Mouse (Mus musculus) adrenal gland, adult 8-10 months (tissue): Measurements from ENCODE around the gene Gjc3. TPM values are rescaled to one million over a fixed set of nuclear protein-coding genes. Genes with fewer than 3 reads are reported as not detected.

Source experiments
- DNase-seq: peaks from one replicate; pipeline ENCODE4 v3.0.0; 2022
- total RNA-seq, 4 experiments: library from RNA; stranded (reverse); gene quantifications; 2 replicates each; pipeline ENCODE4 v1.2.4; 2022

Gene Gjc3
- total RNA-seq, 4 experiments from 2014 or later, result 0.14 to 0.71 (median 0.40) TPM

- DNase-seq, result no peak
Measured at GRCm38 (mm10) chr5:137909564-137910262, 53.2 kb downstream of the Gjc3 start.

Other genes starting within 250 kb of the Gjc3 start
- gene Nyap1, start 221.5 kb downstream of the Gjc3 start, total RNA-seq, result 10 to 100 TPM in 1 of 4 experiments, 1 to 10 TPM in 3; 4.4 to 10.2 (median 7.1) TPM
- gene Tsc22d4, start 217.4 kb downstream of the Gjc3 start, total RNA-seq, result 100 to 1,000 TPM in 2 of 4 experiments, 10 to 100 TPM in 2; 73.9 to 110 (median 94.0) TPM
- 10 to 100 TPM; 21.2 to 35.5 (median 27.0) TPM for gene Ppp1r35, start 184.2 kb downstream of the Gjc3 start, total RNA-seq
- 10 to 100 TPM; 53.8 to 66.8 (median 56.1) TPM for gene Mepce, start 175.4 kb downstream of the Gjc3 start, total RNA-seq
- gene Zcwpw1, start 175.3 kb downstream of the Gjc3 start, total RNA-seq, result 1 to 10 TPM; 1.4 to 4.4 (median 2.8) TPM
- 1 to 10 TPM; 1.8 to 5.8 (median 4.1) TPM for gene Pilra, start 126.8 kb downstream of the Gjc3 start, total RNA-seq
- gene Pilrb1, start 105.0 kb downstream of the Gjc3 start, total RNA-seq, result 1 to 10 TPM; 1.2 to 3.7 (median 1.9) TPM
- gene Pilrb2, start 91.3 kb downstream of the Gjc3 start, total RNA-seq, result 1 to 10 TPM in 2 of 4 experiments, under 1 TPM in 1, not detected in 1; 0.93 to 3.2 (median 2.2) TPM
- under 1 TPM in 3 of 4 experiments, not detected in 1; 0.17 to 0.26 (median 0.22) TPM for gene Cyp3a13, start 41.5 kb downstream of the Gjc3 start, total RNA-seq
- gene Azgp1, start 18.4 kb upstream of the Gjc3 start, total RNA-seq, result 1 to 10 TPM in 1 of 4 experiments, under 1 TPM in 2, not detected in 1; 0.73 to 1.0 (median 0.78) TPM
- not detected for gene Smok3a, start 58.2 kb upstream of the Gjc3 start, total RNA-seq
- gene Smok3b, start 58.3 kb upstream of the Gjc3 start, total RNA-seq, result not detected
- not detected for gene Smok3c, start 90.1 kb upstream of the Gjc3 start, total RNA-seq
- gene Zkscan1, start 122.0 kb upstream of the Gjc3 start, total RNA-seq, result 10 to 100 TPM; 39.6 to 51.4 (median 47.6) TPM
- gene Zscan21, start 153.8 kb upstream of the Gjc3 start, total RNA-seq, result 10 to 100 TPM; 16.7 to 18.8 (median 17.1) TPM
- gene Zfp113, start 192.6 kb upstream of the Gjc3 start, total RNA-seq, result 10 to 100 TPM; 12.9 to 18.5 (median 16.1) TPM
- 100 to 1,000 TPM; 123 to 142 (median 139) TPM for gene Cops6, start 198.0 kb upstream of the Gjc3 start, total RNA-seq
- 10 to 100 TPM; 19.5 to 34.6 (median 27.6) TPM for gene Ap4m1, start 208.9 kb upstream of the Gjc3 start, total RNA-seq
- 10 to 100 TPM; 26.2 to 40.7 (median 32.4) TPM for gene Mcm7, start 209.3 kb upstream of the Gjc3 start, total RNA-seq
- gene Taf6, start 224.4 kb upstream of the Gjc3 start, total RNA-seq, result 10 to 100 TPM; 42.4 to 62.7 (median 51.4) TPM
- 10 to 100 TPM; 23.8 to 34.5 (median 27.8) TPM for gene Cnpy4, start 224.4 kb upstream of the Gjc3 start, total RNA-seq
- gene Mblac1, start 231.2 kb upstream of the Gjc3 start, total RNA-seq, result 10 to 100 TPM; 10.4 to 15.0 (median 11.7) TPM